Mouse (Mus musculus) myocyte (in vitro differentiated cells): ENCODE results near the gene Ubqln4. TPM values are rescaled to one million over a fixed set of nuclear protein-coding genes. Genes with fewer than 3 reads are reported as not detected.
"Not testable (repeated sequence)": the region's sequence is repeated elsewhere in the genome, so short reads cannot be mapped to it uniquely, and the experiment has no call there.

Experiments
- H3K27me3 ChIP-seq: one replicate; pipeline ENCODE4 v1.6.1; 2011; ENCODE audit not compliant: control insufficient read depth, insufficient read depth, insufficient read length
- H3K36me3 ChIP-seq: one replicate; pipeline ENCODE4 v1.6.1; 2011; ENCODE audit not compliant: control insufficient read depth, insufficient read depth
- H3K4me2 ChIP-seq: one replicate; pipeline ENCODE4 v1.6.1; 2011; ENCODE audit warnings: low read depth, control low read depth
- H3K4me3 ChIP-seq: one replicate; pipeline ENCODE4 v1.5.1; 2011; ENCODE audit warnings: mild to moderate bottlenecking, control low read depth, moderate library complexity
- H3K79me2 ChIP-seq: one replicate; pipeline ENCODE4 v1.6.1; 2011; ENCODE audit not compliant: control insufficient read depth, insufficient read depth
- H3ac ChIP-seq: one replicate; pipeline ENCODE4 v1.6.1; 2011; ENCODE audit not compliant: control insufficient read depth, insufficient read length
- CEBPB ChIP-seq: IDR thresholded peaks from 2 replicates; pipeline ENCODE4 v1.6.1; 2011; ENCODE audit warnings: mild to moderate bottlenecking, moderate library complexity; ENCODE audit not compliant: poor library complexity, insufficient read depth, severe bottlenecking
- E2F4 ChIP-seq: IDR thresholded peaks from one replicate; pipeline ENCODE4 v1.6.1; 2011; ENCODE audit warnings: mild to moderate bottlenecking, control low read depth, moderate library complexity; ENCODE audit not compliant: insufficient read depth
- MAX ChIP-seq: IDR thresholded peaks from one replicate; pipeline ENCODE4 v1.6.1; 2011; ENCODE audit warnings: low read depth, mild to moderate bottlenecking, control low read depth
- MYOD1 ChIP-seq, 3 experiments: IDR thresholded peaks; one replicate each; pipeline ENCODE4 v1.6.1; 2011; ENCODE audit warnings: control low read depth in 2 of 3, low read depth in 2 of 3, mild to moderate bottlenecking in 2 of 3, moderate library complexity in 1 of 3; ENCODE audit not compliant: insufficient read length in 2 of 3, control insufficient read depth in 1 of 3
- MYOG ChIP-seq, 3 experiments: IDR thresholded peaks; one replicate each; pipeline ENCODE4 v1.6.1; 2011; ENCODE audit warnings: control low read depth in 2 of 3, low read depth in 2 of 3, mild to moderate bottlenecking in 2 of 3; ENCODE audit not compliant: insufficient read length in 2 of 3, control insufficient read depth in 1 of 3, insufficient read depth in 1 of 3
- POLR2A ChIP-seq: IDR thresholded peaks from one replicate; pipeline ENCODE4 v1.6.1; 2011; ENCODE audit warnings: low read depth, mild to moderate bottlenecking, control low read depth, moderate library complexity; ENCODE audit not compliant: insufficient read length
- POLR2AphosphoS2 ChIP-seq: IDR thresholded peaks from one replicate; pipeline ENCODE4 v1.6.1; 2011; ENCODE audit warnings: low read depth, control low read depth; ENCODE audit not compliant: insufficient read length
- REST ChIP-seq: IDR thresholded peaks from one replicate; pipeline ENCODE4 v1.6.1; 2011; ENCODE audit warnings: mild to moderate bottlenecking, control low read depth, moderate library complexity; ENCODE audit not compliant: insufficient read depth, insufficient read length
- SRF ChIP-seq: IDR thresholded peaks from one replicate; pipeline ENCODE4 v1.6.1; 2011; ENCODE audit warnings: low read depth; ENCODE audit not compliant: control insufficient read depth, insufficient read length
- TCF12 ChIP-seq: IDR thresholded peaks from one replicate; pipeline ENCODE4 v1.6.1; 2011; ENCODE audit warnings: mild to moderate bottlenecking, control low read depth; ENCODE audit not compliant: poor library complexity, insufficient read depth, severe bottlenecking
- TCF3 ChIP-seq: IDR thresholded peaks from one replicate; pipeline ENCODE4 v1.6.1; 2011; ENCODE audit warnings: low read depth, control low read depth; ENCODE audit not compliant: insufficient read length
- USF1 ChIP-seq: IDR thresholded peaks from one replicate; pipeline ENCODE4 v1.6.1; 2011; ENCODE audit warnings: low read depth, mild to moderate bottlenecking, control low read depth, moderate library complexity
- polyA plus RNA-seq: library from polyadenylated mRNA; unstranded; fragments of >200 nt; fragmentation: generic; extraction: Trizol; gene quantifications from one replicate; pipeline ENCODE4 v1.2.1, GENCODE M21; 2012; ENCODE audit warnings: missing spikeins

Gene Ubqln4
- polyA plus RNA-seq, 1 experiment: 44.9 TPM

DNA sequence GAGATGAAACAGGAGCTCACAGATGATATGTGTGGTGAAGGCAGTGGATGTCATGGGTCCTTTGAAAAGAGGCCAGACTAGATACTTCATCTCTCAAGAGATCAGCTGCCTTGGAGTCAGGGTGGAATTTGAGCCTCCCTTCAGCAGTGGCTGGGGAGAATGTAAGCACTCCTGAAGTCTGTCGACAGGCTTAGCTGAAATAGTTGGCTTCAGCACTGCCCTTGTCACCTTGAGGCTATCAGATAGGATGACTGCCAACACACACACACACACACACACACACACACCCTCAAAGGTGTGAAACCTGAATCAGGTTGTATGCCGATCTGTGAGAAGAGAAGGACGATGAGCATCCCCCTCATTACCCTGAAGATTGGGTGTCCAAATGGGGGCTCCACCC lies 37.5 kb downstream of the Ubqln4 start:
- Histone ChIP-seq H3ac (no peak overlapping the region), H3K4me2 (no peak overlapping the region), H3K79me2 (no peaks in the 10 kb centered on the region), H3K36me3 (peaks cover 18% of the 10 kb centered on the region), H3K27me3 (no peaks in the 10 kb centered on the region), H3K4me3 (no peak overlapping the region)
- TF ChIP-seq SRF (no peak), MYOG (IDR thresholded peaks at IDR 0.05; ENCODE audit: control insufficient read depth in 1 of 3, insufficient read depth in 1 of 3, insufficient read length in 2 of 3, low read depth in 2 of 3) (no peak), POLR2AphosphoS2 (no peak), TCF3 (no peak), E2F4 (no peak), USF1 (no peak), REST (no peak), MYOD1 (IDR thresholded peaks at IDR 0.05; ENCODE audit: control insufficient read depth in 1 of 3, insufficient read length in 2 of 3, low read depth in 2 of 3) (no peak), POLR2A (no peak), CEBPB (no peak), TCF12 (no peak)

DNA sequence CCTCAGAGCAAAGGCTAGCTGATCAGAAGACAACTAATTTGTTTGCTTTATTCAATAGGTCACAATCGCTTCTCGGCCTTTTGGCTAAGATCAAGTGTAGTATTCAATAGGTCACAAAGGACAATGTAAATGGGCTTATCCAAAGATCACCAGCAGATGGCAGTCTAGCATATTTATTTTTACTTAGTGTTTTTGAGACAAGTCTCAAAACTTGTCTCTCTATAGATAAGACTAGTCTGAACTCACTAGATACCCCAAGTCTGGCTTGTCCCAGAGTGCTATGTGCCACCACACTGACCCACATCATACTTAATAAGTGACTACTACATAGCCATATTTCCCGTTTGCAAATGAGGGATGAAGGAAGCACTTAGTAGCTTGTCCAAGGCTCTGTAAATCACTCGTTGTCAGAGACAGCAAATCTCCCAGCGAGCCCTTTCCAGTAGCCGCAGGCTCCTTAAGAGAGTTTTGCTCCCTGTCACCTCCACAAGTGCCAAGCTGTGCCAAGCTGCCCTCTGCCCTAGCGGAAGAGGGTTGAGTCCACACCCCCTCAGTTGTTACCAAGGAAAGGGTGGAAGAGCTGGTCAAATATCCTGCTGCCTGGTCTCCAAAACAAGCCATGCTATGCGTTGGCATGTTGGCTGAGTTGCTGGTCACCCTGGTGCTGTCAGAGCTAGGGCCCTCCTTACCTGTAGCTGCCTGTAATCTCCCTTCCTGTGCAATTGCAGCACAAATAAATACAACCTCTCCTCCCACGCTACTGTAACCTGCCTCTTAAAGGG lies 38.6 kb downstream of the Ubqln4 start:
- Histone ChIP-seq H3K36me3 (peaks cover 10% of the 10 kb centered on the region), H3K4me2 (peak overlapping the region; percentile 83), H3K27me3 (no peaks in the 10 kb centered on the region), H3K4me3 (no peak overlapping the region), H3K79me2 (no peaks in the 10 kb centered on the region), H3ac (no peak overlapping the region)
- TF ChIP-seq TCF12: no peak
- TF ChIP-seq POLR2A: peak; percentile 12

DNA sequence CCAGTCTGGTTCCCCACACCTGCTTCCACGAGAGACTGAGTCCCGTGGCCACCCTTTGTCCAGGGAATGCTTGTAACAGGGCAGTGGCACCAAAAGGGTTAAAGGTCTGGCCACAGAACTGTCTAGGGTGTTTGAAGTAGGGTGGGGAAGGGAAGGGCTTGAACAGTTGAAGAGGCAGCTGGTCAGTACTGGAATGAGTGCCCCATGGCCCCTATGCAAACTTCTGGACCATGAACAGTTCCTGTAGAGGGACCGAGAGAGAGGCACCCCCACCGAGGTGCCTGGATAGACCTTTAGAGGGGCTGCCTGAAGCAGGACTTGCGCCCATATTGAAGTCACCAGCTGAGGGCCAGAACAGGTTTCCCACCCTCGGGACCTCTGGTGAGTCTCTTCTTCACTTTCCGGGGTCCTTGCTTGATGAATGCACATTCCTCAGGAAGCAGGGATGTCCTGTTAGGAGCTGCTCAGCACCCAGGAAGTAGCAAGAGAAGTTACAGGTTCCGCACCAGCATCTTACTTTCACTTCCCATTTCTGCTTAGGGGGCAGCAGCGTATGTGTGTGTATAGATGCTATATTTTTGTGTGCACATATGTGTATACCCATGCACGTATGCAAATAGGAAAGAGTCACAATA lies 39.5 kb downstream of the Ubqln4 start:
- H3K4me2 ChIP-seq: peak overlapping the region; percentile 83
- TF ChIP-seq POLR2A: no peak
- H3K4me3 ChIP-seq: no peak overlapping the region
- H3K79me2 ChIP-seq: no peaks in the 10 kb centered on the region
- no peaks in the 10 kb centered on the region for H3K27me3 ChIP-seq
- peaks cover under 1% of the 10 kb centered on the region for H3K36me3 ChIP-seq
- H3ac ChIP-seq: no peak overlapping the region

DNA sequence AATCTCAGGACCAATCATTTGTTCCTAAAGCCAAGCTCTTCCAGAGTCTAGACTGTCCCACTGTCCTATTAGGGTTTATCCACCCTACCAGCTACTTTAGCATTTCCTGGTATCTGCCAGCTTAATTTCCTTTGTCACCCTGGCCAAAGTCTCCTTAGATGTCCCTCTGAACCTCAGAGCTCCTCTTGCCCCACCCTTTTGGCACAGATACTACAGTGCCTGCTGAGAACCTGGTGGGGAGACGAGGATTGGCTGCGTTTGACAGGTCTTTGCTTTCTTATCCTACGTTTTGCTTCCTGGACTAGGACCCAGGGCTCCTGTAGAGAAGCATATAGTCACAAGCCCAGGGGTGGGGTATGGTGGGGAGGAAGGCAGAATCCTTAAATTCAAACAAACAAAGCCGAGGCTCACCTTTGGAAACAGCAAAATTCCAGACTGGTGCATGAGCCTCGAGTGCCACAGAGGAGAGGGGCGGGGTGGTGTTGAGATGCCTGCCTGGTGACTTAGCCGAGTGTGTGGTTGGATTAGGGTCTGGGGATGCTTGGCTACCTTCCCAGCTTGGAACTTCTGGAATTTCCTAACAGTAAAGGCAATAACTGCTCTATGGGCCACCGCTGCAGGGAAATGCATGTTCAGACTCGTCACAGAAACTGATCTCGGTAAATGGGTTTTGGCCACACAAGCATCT lies 40.5 kb downstream of the Ubqln4 start:
- Histone ChIP-seq H3ac (no peak overlapping the region), H3K4me3 (no peak overlapping the region), H3K27me3 (no peaks in the 10 kb centered on the region), H3K79me2 (no peaks in the 10 kb centered on the region), H3K4me2 (peak overlapping the region; percentile 67), H3K36me3 (no peaks in the 10 kb centered on the region)
- no peak for TF ChIP-seq USF1
- TF ChIP-seq POLR2A: no peak

DNA sequence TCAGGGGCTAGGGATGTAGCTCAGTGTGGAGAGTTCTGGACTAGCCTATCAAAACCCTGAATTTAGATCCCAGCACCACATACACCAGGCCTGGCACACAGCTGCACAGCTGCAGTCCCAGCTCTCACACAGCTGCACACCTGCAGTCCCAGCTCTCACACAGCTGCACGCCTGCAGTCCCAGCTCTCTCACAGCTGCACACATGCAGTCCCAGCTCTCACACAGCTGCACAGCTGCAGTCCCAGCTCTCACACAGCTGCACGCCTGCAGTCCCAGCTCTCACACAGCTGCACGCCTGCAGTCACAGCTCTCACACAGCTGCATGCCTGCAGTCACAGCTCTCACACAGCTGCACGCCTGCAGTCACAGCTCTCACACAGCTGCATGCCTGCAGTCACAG lies 43.0 kb downstream of the Ubqln4 start:
- H3ac ChIP-seq, H3K79me2 ChIP-seq, H3K27me3 ChIP-seq, H3K4me3 ChIP-seq, H3K4me2 ChIP-seq, H3K36me3 ChIP-seq: not testable (repeated sequence)
- TF ChIP-seq MYOG (IDR thresholded peaks at IDR 0.05; ENCODE audit: control insufficient read depth in 1 of 3, insufficient read depth in 1 of 3, insufficient read length in 2 of 3, low read depth in 2 of 3) (peak in 1 of 3 experiments; percentile 11), MYOD1 (IDR thresholded peaks at IDR 0.05; ENCODE audit: control insufficient read depth in 1 of 3, insufficient read length in 2 of 3, low read depth in 2 of 3) (peak in 1 of 3 experiments; percentile 59)

DNA sequence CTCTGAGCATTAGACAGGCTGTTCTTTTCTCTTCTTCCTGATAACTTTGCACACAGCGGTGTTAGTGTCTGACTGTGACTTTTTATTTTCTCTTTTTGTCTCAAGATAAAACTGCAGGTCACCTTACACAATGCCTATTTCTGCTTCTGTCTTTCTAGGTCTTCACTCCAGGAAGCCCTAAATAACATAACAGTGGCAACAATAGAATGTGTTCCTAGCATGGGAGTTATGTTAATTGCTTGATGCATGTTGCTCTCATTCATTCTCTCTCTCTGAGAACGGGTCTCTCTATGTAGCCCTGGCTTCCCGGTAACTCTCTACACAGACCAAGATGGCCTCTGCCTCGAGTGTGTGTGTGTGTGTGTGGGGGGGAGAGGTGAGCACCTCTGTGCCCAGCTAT lies 48.9 kb downstream of the Ubqln4 start:
- no peaks in the 10 kb centered on the region for H3K36me3 ChIP-seq
- TF ChIP-seq CEBPB (no peak), MYOD1 (IDR thresholded peaks at IDR 0.05; ENCODE audit: control insufficient read depth in 1 of 3, insufficient read length in 2 of 3, low read depth in 2 of 3) (no peak), MAX (no peak), POLR2A (no peak), POLR2AphosphoS2 (no peak), TCF12 (no peak), REST (no peak), USF1 (no peak), MYOG (IDR thresholded peaks at IDR 0.05; ENCODE audit: control insufficient read depth in 1 of 3, insufficient read depth in 1 of 3, insufficient read length in 2 of 3, low read depth in 2 of 3) (no peak), SRF (no peak), E2F4 (no peak), TCF3 (no peak)

More for the DNA sequence above, 48.9 kb downstream of the Ubqln4 start:
- H3K4me2 ChIP-seq: no peak overlapping the region
- no peaks in the 10 kb centered on the region for H3K27me3 ChIP-seq
- no peak overlapping the region for H3ac ChIP-seq
- H3K79me2 ChIP-seq: no peaks in the 10 kb centered on the region
- H3K4me3 ChIP-seq: no peak overlapping the region
